Mouse (Mus musculus): ENCODE data around the gene Tsen2.

Gene Tsen2

DNA sequence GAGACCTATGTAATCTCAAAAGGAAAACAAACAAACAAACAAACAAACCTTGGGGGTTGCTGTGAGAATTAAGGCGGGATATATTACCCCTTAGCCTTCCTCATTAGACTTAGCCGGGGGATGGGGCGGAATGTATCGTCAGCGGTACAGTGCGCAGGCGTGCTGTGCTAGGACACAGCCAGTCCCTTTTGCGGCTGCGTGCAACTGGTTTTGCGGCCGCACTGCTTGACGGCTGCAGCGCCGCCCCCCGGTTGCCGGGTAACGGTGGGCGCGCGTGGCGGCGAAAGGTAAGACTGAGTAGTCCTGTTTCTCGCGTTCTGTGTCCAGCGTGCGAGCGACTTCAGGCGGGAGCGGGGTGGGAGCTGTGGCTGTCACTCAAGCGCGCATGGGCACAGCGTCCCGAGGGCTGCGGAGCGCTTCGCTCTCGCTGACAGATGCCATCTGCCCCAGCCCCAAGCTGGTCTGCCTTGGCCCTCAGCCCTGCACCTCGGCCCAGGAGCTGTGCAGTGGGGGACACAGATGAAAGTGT, at the start of gene Tsen2:
Tsen2 (plus strand) TSS at position 223 of the 529 bp plus-strand sequence.
- peak; percentile 98 for DNase-seq

DNA sequence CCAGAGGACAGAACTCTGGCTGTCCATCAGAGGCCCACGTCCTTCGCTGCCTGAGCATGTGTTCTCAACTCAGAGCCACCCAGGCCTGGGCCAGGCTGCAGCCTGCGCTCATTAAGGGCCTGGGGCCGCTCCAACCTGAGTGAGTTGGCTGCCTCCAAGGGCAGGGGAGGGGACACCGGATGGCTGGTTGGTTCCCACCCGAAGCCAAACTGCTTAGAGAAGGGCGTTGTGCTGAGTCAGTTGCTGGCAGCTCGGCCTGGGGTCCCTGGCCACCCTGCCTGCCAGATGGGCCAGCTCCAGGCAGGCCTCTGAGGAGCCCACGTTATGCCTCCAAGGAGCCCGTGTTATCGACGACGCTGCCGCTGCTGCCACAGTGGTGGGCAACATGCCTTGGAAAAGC, 44.9 kb upstream of the Tsen2 start:
- no peak for DNase-seq

DNA sequence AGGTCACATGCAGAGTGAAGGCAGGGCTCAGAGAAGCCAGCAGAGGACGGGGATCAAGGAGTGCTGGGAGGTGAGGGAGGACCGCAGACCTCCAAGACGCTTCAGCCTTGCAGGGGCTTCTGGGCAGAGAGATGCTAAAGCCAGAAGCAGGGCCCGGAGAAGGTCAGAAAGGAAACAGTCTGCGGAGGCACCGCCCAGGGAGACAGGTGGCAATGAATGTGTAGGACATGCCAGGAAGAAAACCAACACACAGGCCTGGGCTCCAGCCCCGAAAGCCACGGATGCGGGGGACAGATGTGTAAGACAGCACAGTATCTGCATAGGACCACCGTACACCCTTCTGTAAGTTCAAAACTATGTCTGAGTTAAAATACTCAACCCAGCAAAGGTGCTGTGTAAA, 44.2 kb upstream of the Tsen2 start:
- DNase-seq, result no peak

DNA sequence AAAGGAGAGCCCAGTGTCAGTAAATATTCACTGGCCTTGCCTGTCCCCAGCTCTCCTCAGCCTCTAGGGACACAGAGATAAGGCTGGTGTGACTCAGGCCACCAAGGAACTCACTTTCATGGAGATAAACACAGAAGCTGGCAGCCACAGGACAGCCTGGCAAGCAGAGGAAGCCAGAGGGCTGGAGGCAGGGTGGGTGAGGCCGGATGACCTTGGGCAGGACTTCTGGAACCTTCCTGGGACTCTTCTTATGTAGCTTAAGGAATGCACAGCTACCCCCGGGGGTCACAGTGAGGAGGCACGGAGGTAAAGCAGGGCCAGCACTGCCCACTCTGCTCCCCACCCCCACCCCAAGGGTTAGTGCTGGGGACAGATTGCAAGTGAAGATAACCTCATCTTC, 43.3 kb upstream of the Tsen2 start:
- DNase-seq, result no peak

DNA sequence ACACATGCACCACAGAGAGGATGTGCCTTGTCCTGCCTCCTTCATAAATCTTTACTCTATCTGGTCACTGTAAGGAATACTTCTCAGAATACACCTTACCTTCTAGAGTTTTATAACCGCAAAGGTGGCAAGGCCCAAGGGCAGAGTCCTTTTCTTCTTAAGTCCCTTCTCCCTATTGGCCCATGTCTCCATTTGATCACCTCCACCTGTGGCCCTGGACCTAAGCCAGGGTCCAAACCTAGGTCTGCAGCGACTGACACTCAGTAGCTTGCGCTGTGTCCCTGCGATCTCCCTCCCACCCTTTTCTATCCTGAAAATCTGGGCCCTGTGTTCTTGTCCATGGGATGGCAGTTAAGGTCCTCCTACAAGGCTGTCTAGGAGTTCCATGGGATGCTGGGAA, 41.4 kb upstream of the Tsen2 start:
- no peak for DNase-seq

DNA sequence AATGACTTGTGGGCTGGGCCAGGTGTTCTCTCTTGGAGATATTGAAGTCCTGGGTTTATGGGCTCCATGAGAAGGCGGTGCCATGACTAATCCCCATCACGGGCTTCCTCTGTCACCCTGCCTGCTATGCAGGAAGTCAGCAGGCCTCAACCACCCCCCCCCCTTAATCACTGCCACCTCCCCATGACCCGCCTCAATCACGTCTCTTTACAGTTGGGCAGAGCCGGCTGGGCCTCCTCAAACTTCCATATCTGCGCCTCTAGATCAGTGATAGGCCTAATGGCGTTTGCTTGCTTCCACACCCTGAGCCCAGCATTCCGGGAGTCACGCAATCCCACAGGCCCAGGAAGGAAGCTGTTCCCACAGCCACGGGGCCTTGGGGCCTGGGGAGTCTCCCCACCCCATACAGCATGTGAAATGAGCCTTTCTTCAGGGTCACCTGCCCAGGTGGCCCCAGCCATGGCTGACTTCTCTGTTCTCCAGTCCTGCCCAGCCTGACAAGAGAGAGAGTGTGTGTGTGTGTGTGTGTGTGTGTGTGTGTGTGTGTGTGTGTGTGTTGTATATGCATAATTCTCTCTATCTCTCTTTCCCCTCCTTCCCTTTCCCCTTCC, 40.8 kb upstream of the Tsen2 start:
- no peak for DNase-seq

DNA sequence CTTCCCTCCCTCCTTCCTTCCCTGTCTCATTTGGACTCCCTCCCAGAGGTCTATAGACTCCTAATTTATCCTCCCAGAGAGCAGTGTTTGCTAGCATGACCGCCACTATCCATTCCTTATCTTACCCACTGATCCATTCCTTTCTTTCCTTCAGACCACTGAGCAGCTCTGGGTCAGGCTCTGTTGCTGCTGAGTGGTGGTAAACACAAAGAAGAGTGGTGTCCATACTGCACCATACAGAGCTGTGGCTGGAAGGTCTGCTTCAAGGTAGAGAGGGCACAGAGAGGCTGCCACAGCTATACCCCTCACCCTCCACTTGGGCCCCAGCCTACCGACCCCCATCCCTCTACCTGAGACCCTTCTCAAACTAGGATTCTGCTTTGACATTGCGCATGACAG, 40.3 kb upstream of the Tsen2 start:
- no peak for DNase-seq

DNA sequence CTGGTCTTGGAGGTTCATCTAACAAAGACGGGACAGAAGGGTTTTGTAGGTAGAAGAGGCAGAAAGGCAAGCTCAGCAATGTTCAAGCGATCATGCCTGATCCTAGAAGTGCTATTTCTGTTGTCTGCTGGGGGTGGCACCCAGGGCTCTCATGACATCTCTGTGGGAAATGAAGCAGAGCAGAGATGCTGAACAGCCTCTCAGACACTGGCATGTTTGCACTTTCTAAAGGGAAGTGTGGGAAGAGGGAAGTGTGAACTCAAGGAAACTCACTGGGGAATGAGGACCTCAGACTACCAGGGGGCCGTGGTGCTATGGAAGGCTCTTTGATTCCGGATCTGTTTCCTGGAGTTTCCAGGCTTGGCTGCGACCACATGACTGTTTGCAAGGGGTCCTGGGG, 39.5 kb upstream of the Tsen2 start:
- no peak for DNase-seq

DNA sequence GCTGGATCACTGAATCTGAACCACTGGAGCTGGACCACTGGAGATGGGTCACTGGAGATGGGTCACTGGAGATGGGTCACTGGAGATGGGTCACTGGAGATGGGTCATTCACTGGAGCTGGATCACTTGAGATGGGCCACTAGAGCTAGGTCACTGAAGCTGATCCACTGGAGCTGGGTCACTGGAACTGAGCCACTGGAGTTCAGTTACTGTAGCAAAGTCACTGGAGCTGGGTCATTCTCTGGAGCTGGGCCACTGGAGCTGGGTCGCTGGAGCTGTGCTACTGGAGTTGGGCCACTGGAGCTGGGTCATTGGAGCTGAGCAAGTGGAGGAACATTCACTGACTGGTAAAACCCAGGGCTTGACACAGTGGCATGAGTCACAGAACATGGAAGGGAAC, 38.0 kb upstream of the Tsen2 start:
- DNase-seq, result no peak

DNA sequence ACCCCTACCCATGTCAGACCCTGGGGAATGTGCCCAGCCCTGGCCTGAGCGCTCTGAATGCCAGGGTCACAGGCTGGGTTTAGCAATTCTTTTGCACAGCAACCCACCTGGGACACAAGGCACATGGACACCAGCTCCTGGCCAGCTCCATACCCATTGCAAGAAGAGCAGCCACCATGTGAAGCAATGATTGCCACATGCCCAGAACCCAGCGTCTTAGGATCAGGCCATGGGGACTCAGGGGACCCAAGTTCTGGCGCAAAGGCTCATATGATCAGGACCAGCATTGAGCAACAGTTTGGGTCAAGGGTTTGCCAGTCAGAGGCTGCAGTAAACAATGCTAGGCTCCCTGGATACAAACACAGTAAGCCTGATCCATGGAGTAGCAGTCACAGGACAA, 33.0 kb upstream of the Tsen2 start:
- no peak for DNase-seq

DNA sequence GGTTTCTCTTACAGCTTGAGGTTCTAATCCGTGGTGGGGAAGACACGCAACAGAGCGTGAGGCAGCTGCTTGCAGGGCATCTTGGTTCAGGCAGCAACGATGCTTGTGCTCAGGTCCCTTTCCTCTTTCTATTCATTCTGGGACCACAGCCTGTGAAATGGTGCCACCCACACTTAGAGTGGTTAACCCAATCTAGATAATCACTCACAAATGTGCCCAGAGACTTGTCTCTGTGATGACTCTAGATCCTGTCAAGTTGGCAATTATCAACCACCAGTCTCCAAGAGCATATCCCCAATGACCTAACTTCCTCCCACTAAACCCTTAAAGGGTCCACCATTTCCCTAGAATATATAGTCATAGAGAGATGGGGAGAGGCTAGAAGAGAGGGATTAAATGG, 31.3 kb upstream of the Tsen2 start:
- DNase-seq, result no peak

DNA sequence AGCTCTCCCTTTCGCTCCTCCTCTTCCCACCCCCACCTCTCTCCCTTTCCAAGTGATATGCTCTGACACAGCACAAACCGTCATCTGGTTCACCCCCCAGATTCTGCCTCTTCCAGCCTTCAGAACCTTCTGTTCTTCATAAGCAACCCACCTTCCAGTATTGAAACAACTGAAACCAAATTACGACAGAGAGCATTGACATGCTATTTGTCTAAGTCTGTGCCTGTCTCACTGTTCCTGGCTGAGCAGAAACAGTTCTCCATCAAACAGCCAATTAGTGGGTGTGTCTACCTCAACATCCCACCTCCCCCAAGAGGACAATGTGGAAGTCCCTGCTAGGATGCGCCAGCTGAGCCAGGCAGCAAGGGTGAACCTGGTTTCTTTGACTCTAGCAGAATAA, 26.6 kb upstream of the Tsen2 start:
- no peak for DNase-seq

DNA sequence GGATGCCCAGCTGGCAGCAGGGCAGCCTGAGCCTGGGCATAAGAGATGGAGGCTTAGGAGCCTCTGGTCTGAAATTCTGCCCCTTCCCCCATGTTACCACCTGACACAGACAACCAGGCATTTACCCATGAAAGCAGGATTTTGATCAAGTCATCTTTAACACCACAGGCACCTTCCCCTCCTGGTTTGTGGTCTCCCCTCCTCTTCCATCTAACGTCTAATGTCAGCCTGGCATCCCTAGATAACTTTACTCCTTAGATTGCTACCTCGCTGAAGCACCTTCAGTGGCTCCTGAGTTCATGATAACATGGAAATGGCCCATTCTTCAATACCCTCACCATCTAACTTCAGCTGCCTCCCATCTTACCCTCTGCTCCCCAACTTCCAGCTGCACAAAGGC, 26.1 kb upstream of the Tsen2 start:
- no peak for DNase-seq

DNA sequence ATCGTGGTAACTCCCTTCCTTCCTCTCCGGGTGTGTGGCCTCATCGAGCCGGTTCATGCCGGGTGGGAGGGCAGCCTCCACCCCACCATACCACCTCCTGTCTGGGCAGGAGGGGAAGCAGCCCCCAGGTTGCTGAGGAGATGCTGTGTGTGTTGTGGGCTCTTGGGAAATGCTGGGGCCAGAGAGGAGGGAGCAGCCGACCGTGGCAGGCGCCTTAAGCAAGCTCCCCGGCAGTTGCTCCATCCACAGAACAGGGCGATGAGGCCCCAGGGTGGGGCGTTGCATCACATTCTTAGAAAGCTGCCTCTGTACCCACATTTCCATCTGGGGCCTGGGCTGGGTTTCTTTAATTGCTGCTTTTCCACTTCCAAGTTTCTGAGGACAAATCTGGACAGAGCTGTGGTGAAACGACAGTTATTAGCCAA, 25.2 kb upstream of the Tsen2 start:
- DNase-seq, result peak; percentile 53

DNA sequence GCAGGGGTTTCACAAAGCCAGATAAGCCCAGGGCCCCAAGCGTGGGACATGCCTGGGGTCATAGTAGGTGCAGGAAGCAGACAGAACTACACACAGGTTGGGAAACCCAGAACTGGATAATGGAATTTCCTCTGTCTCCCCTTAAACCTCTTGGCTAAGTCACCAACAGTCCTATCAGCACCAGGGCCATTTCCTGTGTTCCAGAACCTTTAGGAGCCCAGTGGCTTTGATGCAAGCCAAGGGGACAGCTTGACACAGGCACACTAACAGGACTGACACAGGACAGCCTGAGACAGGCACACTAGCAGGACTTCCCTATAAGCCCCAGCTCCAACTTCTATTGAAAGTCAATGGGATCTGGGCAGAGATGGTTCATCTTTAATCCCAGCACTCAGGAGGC, 22.5 kb upstream of the Tsen2 start:
- no peak for DNase-seq

DNA sequence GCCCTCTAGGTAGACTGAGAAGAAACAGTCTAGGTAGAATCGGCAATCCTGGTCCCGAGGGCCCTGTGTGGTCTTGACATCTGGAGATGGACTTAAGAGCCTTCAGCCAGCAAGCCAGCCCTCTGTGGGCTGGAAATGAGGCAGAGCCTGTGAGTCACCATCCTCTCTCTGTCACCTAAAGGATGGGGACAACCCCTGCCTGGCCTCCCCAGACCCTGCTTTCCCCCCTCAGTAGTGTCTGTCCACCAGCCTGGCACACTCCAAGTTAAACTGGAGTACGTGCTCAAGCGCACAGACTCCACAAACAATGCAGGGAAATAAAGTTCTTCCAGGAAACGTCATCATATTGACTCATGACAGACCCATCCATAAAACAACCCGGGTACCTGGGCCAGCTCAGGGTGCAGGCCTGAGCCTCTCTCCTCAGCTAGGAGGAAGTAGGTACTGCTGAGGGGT, 21.7 kb upstream of the Tsen2 start:
- DNase-seq, result no peak

DNA sequence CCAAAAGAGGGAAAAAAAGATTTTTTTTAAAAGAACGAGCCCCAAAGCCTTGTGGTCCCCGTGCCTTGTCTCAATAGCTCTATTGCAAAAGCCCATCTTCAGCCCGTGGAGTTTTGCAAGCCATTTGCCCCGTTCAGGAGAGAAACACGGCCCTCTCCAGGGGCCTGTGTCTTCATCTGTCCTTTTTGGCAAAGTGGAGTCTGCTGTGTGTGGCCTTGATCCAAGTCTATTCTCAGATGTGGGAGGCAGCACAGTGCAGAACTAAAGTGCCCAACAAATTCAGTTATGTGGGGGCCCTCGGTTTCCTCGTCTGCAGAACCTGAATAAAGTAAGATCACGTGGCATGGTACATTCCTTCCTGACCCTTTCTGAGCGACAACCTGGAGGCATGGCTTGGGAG, 21.3 kb upstream of the Tsen2 start:
- DNase-seq, result no peak

DNA sequence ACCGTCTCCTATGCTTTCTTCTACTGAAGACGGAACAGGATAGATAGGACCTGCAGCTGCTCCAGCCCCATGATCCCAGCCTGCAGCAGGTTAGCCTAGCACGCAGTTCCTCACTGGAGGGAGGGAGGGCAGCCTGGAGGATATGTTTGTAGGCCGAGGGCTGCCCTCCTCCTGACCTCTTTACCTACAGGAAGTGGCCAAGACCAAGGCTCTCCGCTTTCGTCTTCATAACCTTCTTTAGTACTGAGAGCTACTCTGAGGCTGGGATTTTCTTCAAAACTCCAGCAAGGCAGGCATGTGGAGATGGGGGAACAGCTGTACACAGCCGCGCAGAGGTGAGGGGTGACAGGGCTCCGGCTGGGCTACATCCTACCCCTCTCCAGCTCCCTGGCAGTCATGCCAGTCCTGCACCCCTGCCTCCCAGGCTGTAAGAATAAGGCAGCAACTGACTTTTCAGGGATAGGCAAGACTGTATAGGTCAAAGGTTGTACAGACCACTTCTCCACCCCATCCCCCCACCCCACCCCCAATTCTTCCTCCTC, 19.9 kb upstream of the Tsen2 start:
- peak; percentile 18 for DNase-seq

DNA sequence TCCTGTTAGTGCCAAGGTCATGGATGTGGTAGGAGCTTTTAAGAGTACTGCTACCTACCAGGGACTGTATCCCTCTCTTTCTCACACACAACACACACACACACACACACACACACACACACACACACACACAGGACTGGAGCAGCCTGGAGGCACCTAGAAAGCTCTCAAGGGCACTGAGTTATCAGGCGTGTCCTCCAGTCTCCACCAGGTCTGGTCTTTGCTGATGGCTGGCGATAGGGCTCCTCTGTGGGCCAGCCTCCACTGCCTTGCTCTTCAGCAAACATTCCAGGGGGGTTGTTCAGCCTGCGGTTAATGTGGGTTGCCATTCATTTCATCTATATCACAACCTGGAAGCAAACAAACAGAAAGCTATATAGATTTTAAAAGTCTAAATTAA, 17.0 kb upstream of the Tsen2 start:
- DNase-seq, result no peak

DNA sequence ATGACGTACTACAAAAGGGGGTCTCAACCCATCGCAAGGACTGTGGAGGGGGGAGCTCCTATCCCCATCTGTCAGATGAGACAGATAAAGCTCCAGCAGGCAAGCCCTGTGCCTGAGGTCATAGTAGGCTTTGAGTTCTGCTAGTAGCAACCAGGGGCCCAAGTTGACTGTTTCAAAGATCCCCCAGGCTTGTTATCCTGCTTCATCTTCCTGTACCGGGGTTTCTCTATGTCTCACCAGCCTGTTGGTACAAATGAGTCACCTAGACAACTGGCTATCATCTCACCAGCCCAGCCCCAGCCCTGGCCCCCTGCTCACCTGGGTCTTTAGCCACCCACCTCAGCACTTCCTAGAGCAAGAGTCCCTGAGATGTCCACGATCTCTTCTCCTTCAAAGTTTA, 16.1 kb upstream of the Tsen2 start:
- DNase-seq, result no peak

DNA sequence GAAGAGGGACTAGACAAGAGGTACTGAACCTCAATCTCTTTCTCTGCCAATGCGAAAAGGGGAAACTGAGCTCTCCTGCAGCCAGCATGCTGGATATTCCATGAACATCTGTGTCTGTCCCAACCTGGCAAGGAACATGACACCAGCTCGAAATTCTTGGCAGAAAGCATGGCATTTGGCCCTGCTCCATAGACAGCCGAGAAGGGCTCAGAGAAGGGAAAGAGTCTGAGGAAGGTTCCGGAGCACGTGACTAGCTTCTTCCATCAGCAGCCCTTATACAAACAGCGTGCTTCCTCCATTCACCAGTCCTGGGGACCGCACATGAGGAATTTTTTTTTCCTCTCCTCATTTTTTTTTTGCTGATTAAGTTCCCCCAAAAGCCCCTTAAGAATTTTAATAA, 9.8 kb upstream of the Tsen2 start:
- DNase-seq, result no peak

DNA sequence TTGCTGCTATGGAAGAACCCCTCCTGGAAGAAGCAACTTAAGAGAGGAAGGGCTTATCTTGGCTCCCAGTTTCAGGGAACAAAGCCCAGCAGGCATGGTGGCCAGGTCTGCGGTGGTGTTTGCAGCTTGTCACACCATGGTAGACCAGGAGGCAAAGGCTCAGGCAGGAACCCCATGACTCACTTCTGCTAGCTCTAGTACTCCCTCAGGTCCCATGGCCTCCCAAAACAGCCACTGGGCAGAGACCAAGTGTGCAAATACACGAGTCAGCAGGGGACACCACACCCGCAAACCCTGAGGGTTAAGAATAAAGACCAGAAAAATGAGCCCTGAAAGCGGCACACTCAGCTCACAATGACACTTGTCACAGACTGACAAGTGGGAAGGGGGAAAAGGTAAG, 8.3 kb upstream of the Tsen2 start:
- DNase-seq, result no peak

DNA sequence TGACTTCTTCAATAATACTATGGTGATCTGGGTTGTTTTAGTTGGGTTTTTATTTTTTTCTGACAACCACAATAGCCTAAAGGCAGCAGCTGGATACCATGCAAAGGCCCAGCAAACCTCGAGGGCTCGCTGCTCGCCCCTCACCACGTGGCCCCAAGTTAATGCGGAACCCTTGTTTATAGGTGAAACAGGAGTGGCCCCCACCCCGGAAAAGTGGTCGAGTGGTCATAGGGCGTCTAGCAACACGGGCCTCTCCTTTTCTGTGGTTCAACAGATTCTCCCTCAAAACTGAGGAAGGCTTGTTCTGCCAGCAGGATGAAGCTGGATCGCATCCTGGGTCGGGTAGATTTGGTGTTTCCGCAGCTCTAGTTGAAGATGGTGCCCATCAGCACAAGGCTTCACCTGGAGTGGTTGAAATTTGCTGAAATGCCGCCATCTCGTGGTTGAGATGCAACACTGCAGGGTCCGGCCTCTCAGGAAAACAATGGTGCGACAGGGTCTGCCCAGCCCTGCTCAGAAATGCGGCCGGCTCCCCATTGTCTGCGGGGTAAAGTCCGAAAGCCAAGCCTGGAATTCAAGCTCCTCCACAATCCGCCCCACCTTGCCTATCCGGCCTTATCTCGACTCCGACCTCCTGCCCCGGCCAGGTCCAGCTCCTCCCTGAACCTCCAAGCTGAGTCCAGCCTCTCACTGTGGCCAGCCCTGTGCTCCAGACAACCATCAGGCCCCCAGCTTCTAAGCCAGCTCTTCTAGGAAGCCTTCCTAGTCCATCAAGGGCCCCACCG, 5.6 kb upstream of the Tsen2 start:
- peak; percentile 86 for DNase-seq

DNA sequence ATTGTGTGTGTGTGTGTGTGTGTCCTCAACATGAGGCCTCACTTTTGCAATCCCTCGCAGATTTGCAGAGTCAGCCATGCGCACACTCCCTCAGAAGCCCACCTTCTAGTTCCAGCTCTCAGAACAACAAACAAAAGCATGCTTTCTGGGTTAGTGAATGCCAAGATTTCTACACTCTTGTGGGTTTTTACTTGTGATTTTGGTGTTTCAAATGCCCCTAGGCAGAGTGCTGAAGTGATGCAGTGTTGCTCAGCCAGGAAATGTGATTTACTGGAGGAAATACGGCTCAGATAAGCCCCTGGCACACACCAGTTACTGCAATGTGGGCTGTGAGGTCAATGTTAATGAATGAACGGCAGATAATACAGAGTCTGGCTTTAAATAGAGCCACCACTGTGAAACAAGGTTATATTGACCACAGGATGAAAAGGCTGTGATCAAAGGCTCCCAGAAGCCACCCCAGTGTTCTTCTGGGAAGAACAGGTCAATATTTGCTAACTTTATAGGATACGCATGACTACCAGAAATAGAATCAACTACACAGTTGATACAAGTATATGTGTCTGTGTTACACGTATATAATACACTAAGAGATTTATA, 2.7 kb upstream of the Tsen2 start:
- no peak for DNase-seq
